Mouse (Mus musculus) heart, postnatal 36 days (tissue): ENCODE data around the gene Ncoa7. TPM values are rescaled to one million over a fixed set of nuclear protein-coding genes. Genes with fewer than 3 reads are reported as not detected.
A peak's percentile ranks its signal among the peaks of the same experiment; 100 is the strongest.

ENCODE experiments used
- DNase-seq, 2 experiments: peaks; one replicate each; pipeline ENCODE4 v3.0.0; 2021 to 2022
- intact Hi-C: fragments of 180-260 bp; cut with DNase I; formaldehyde crosslinking; loops from one replicate; pipeline ENCODE4 v1.15.1; 2025
- total RNA-seq, 2 experiments: library from RNA; stranded (reverse); gene quantifications; 2 replicates each; pipeline ENCODE4 v1.2.3; 2021

Ncoa7 gene
- total RNA-seq, result 1 to 10 TPM; 4.1 to 4.2 TPM

GRCm38 (mm10) chr10:30802681-30803586 lies at the start of gene Ncoa7:
Ncoa7 (minus strand) TSS chr10:30803326.
- peak; percentile 78 to 90 for DNase-seq
- intact Hi-C loops, result loop anchor here (2.0 kb wide), 1 partner anchor 84 kb away; no protein-coding TSS in a partner anchor

- no peak for DNase-seq
- intact Hi-C loops, result loop anchor here (5.0 kb wide), 1 partner anchor 52 kb away; no protein-coding TSS in a partner anchor
Observed at GRCm38 (mm10) chr10:30845101-30845825, 42.1 kb upstream of the Ncoa7 start.

GRCm38 (mm10) chr10:30844191-30845010 lies 41.3 kb upstream of the Ncoa7 start:
- DNase-seq, result peak; percentile 23 to 32
- intact Hi-C loops, result loop anchor here (5.0 kb wide), 2 partner anchors 37 to 53 kb away; no protein-coding TSS in a partner anchor

- DNase-seq, result peak; percentile 19 to 42
- intact Hi-C loops, result loop anchor here (5.0 kb wide), 1 partner anchor 36 kb away; no protein-coding TSS in a partner anchor
Observed at GRCm38 (mm10) chr10:30843438-30844190, 40.5 kb upstream of the Ncoa7 start.

GRCm38 (mm10) chr10:30842643-30843437 lies 39.7 kb upstream of the Ncoa7 start, which contains the start of gene Hey2:
Hey2 (minus strand) TSS chr10:30842801.
- peak; percentile 99 for DNase-seq
- intact Hi-C loops, result loop anchor here (5.0 kb wide), 1 partner anchor 36 kb away; no protein-coding TSS in a partner anchor

GRCm38 (mm10) chr10:30842228-30842627 lies 39.1 kb upstream of the Ncoa7 start:
- intact Hi-C loops, result loop anchor here (5.0 kb wide), 1 partner anchor 35 kb away; no protein-coding TSS in a partner anchor

GRCm38 (mm10) chr10:30840824-30841223 lies 37.7 kb upstream of the Ncoa7 start:
- DNase-seq, result no peak
- intact Hi-C loops, result loop anchor here (5.0 kb wide), 1 partner anchor 34 kb away; no protein-coding TSS in a partner anchor

More at GRCm38 (mm10) chr10:30842228-30842627, 39.1 kb upstream of the Ncoa7 start:
- DNase-seq, result no peak

- DNase-seq, result no peak
- intact Hi-C loops, result no loop called here
Observed at GRCm38 (mm10) chr10:30838188-30838587, 35.1 kb upstream of the Ncoa7 start.

GRCm38 (mm10) chr10:30825049-30825448 lies 21.9 kb upstream of the Ncoa7 start:
- no peak for DNase-seq
- intact Hi-C loops, result loop anchor here (1.0 to 5.0 kb wide), 2 partner anchors 474 to 622 kb away; partner anchors contain the start of gene Tpd52l1

- DNase-seq, result peak; percentile 83
- intact Hi-C loops, result loop anchor here (5.0 kb wide), 3 partner anchors 149 to 209 kb away; partner anchors contain the start of gene Trmt11
Observed at GRCm38 (mm10) chr10:30810967-30811293, 7.8 kb upstream of the Ncoa7 start.

GRCm38 (mm10) chr10:30810247-30810966 lies 7.3 kb upstream of the Ncoa7 start:
- intact Hi-C loops, result loop anchor here (5.0 kb wide), 3 partner anchors 148 to 208 kb away; partner anchors contain the start of gene Trmt11
- DNase-seq, result peak; percentile 26 to 28

- intact Hi-C loops, result loop anchor here (2.0 kb wide), 1 partner anchor 85 kb away; no protein-coding TSS in a partner anchor
- DNase-seq, result no peak
Observed at GRCm38 (mm10) chr10:30803587-30804253, 594 bp upstream of the Ncoa7 start.

GRCm38 (mm10) chr10:30802033-30802432 lies 1.1 kb downstream of the Ncoa7 start:
- no peak for DNase-seq
- intact Hi-C loops, result loop anchor here (2.0 kb wide), 1 partner anchor 83 kb away; no protein-coding TSS in a partner anchor

GRCm38 (mm10) chr10:30799713-30800450 lies 3.2 kb downstream of the Ncoa7 start:
- intact Hi-C loops, result no loop called here
- DNase-seq, result no peak

GRCm38 (mm10) chr10:30796469-30797261 lies 6.5 kb downstream of the Ncoa7 start:
- DNase-seq, result no peak
- intact Hi-C loops, result no loop called here
